Mouse (Mus musculus) embryonic facial prominence, embryonic 13.5 days (tissue): ENCODE results near the gene Racgap1. TPM values are rescaled to one million over a fixed set of nuclear protein-coding genes. Genes with fewer than 3 reads are reported as not detected.

ENCODE experiments used
- ATAC-seq: fragments of 200-750 bp; cut with Nextera tagmentation; 2 replicates; pipeline ENCODE4 v1.8.0; 2017; ENCODE audit warnings: low read depth; ENCODE audit not compliant: insufficient number of reproducible peaks, insufficient read depth, low FRiP score, low TSS enrichment
- H3K27ac ChIP-seq: fragments of 300-500 bp; sonication (generic); 2 replicates; pipeline ENCODE4 v1.5.1; 2015; ENCODE audit warnings: moderate library complexity, mild to moderate bottlenecking, inconsistent platforms
- H3K27me3 ChIP-seq: fragments of 300-500 bp; sonication (generic); 2 replicates; pipeline ENCODE4 v1.6.1; 2015; ENCODE audit warnings: mild to moderate bottlenecking, inconsistent platforms
- H3K36me3 ChIP-seq: fragments of 300-500 bp; sonication (generic); 2 replicates; pipeline ENCODE4 v1.6.1; 2015; ENCODE audit warnings: mild to moderate bottlenecking, inconsistent platforms
- H3K4me1 ChIP-seq: fragments of 300-500 bp; sonication (generic); 2 replicates; pipeline ENCODE4 v1.6.1; 2015; ENCODE audit warnings: inconsistent platforms
- H3K4me2 ChIP-seq: fragments of 300-500 bp; sonication (generic); 2 replicates; pipeline ENCODE4 v1.6.1; 2015; ENCODE audit warnings: moderate library complexity, mild to moderate bottlenecking, inconsistent platforms
- H3K4me3 ChIP-seq: fragments of 300-500 bp; sonication (generic); 2 replicates; pipeline ENCODE4 v1.5.1; 2015; ENCODE audit warnings: mild to moderate bottlenecking, inconsistent platforms
- H3K9ac ChIP-seq: fragments of 300-500 bp; sonication (generic); 2 replicates; pipeline ENCODE4 v1.6.1; 2015; ENCODE audit warnings: mild to moderate bottlenecking, inconsistent platforms
- H3K9me3 ChIP-seq: fragments of 300-500 bp; sonication (generic); 2 replicates; pipeline ENCODE4 v1.6.1; 2016; ENCODE audit warnings: inconsistent platforms
- WGBS: fragments of 180-500 bp; shearing (Covaris S2); methylation state at CpG from one replicate; pipeline ENCODE4 v1.1.7; 2015; ENCODE audit warnings: mixed read lengths; 5-methylcytosine and 5-hydroxymethylcytosine counted together
- polyA plus RNA-seq: library from polyadenylated mRNA; unstranded; fragments of >200 nt; fragmentation: Nextera tagmentation; extraction: Ambion mirVana; gene quantifications from 2 replicates; pipeline ENCODE4 v1.2.1, GENCODE M21; 2015

Racgap1 gene
- polyA plus RNA-seq, 1 experiment from 2014 or later: 131 TPM

DNA sequence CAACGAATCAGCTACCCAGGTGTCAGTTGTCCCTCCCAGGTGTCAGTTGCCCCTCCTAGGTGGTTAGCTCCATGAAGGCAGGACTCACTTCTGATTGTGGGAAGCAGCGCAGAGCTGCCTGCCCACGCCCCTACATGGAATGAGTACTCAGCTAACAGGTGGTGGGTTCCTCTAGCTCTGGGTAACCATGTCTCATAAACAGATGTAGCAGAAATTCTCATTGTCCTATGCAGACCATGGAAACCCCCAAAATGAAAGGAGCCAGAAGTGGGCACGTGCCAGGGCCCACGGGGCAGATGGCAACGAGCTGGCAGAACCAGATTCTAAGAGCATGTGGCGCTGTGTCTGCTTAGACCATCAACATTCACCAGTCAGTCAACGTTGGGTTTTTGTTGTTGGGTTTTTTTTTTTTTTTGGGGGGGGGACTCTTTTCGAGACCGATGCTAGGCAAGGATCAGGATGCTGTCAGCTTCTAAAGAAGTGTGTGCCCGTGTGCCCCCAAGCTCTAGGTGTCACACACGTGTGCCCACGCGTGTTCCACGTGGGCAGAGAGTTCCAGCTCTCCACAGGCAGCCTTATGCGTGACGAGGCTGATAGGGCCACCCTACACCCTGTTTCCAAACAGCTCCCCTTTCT is 12.6 kb upstream of the Racgap1 start:
- H3K4me2 ChIP-seq: peak overlapping the region; percentile 91
- peak overlapping the region; percentile 44; the same call in 1 of the 2 replicates for H3K27ac ChIP-seq
- H3K4me1 ChIP-seq: peaks cover 21% of the 10 kb centered on the region
- H3K27me3 ChIP-seq: peaks cover 47% of the 10 kb centered on the region
- H3K36me3 ChIP-seq: no peaks in the 10 kb centered on the region
- no peaks in the 10 kb centered on the region for H3K9me3 ChIP-seq
- ATAC-seq: no peak
- H3K9ac ChIP-seq: peak overlapping the region; percentile 62
- peak overlapping the region; percentile 46 for H3K4me3 ChIP-seq
- WGBS: 6% methylated on average over 17 of the region's 17 CpGs

DNA sequence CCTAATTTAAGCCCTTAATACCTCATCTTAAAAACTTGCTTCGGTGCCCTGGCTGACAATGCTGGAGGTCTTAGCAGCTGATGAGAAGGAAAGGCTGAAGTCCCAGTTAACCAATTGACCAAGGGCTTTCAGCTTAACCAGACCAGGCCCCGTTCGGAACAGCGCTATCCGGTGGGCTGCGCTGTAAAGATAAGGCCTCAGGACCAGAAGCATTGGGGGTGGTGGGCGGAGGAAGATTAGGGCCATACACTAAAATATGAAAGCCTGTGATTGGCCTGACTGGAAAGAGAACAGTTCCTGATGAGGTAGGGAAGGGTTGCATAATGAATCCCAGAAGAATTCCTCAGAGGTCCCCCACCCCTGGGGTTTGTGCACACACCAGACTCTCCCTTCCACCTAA is 10.9 kb upstream of the Racgap1 start:
- 30% methylated on average over 7 of the region's 7 CpGs for WGBS
- Histone ChIP-seq H3K4me3 (no peak overlapping the region), H3K9ac (no peak overlapping the region), H3K36me3 (no peaks in the 10 kb centered on the region), H3K4me2 (0 out of 2 replicates have a peak overlapping the region, but pooled peaks have one; percentile 9), H3K9me3 (no peaks in the 10 kb centered on the region), H3K27ac (no peak overlapping the region; the same call in 1 of the 2 replicates), H3K27me3 (peaks cover 39% of the 10 kb centered on the region), H3K4me1 (peaks cover 20% of the 10 kb centered on the region)
- ATAC-seq: no peak

DNA sequence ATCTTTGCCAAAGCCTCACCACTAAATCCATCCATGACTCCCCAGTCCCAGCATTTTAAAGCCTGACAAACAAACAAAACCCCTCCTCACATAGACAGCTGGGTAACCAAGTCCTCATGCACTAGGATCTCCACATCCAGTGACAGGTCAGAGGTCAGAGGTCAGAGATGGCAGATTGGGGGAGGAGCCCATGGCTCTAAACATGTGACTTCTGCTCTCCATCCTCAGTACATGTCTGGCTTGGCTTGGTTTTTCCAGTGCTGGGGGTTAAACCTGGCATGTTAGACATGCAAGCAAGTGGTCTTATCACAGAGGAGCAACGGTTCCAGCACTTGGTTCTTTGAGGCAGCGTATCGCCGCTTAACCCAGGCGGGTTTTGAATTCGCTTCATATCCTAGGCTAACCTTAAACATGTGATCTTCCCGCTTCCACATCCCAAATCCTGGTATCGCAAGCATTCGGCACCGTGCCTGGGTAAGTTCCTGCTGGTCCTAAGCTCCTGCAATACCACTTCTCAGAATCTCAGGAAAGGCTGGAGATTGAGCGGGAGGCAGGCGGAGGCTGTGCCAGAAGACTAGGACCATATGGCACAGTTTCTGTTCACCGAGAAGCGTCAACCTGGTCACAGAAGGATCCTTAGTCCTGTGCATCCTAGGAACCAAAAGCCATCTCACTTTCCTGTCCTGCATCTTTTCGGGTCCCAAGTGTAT is 9.8 kb upstream of the Racgap1 start:
- H3K27ac ChIP-seq: no peak overlapping the region
- peaks cover 21% of the 10 kb centered on the region for H3K4me1 ChIP-seq
- no peak overlapping the region for H3K4me2 ChIP-seq
- no peaks in the 10 kb centered on the region for H3K36me3 ChIP-seq
- H3K9ac ChIP-seq: no peak overlapping the region
- H3K4me3 ChIP-seq: no peak overlapping the region
- no peaks in the 10 kb centered on the region for H3K9me3 ChIP-seq
- WGBS: 91% methylated on average over 15 of the region's 15 CpGs
- peaks cover 38% of the 10 kb centered on the region for H3K27me3 ChIP-seq
- no peak for ATAC-seq

DNA sequence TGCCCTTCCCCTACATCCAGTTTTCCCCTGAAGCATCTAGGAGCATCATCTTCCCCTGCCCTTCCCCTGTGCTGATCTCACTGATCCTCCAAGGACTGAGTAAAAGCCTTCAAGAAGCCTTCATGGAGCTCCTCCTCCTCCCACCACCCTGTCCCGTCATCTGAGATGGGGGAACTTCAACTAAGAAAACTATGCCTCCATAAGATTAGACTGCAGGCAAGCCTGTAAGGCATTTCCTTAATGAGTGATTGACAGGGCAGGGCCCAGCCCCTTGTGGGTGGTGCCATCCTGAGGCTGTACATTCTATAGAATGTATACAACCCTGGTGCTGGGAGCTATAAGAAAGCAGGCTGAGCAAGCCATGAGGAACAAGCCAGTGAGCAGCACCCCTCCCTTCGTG is 7.0 kb upstream of the Racgap1 start:
- Histone ChIP-seq H3K27me3 (peaks cover 40% of the 10 kb centered on the region), H3K27ac (no peak overlapping the region), H3K4me3 (no peak overlapping the region), H3K4me1 (peaks cover 17% of the 10 kb centered on the region), H3K9me3 (no peaks in the 10 kb centered on the region), H3K4me2 (no peak overlapping the region), H3K36me3 (no peaks in the 10 kb centered on the region), H3K9ac (no peak overlapping the region)
- ATAC-seq: no peak
- WGBS: 45% methylated on average over 2 of the region's 2 CpGs

DNA sequence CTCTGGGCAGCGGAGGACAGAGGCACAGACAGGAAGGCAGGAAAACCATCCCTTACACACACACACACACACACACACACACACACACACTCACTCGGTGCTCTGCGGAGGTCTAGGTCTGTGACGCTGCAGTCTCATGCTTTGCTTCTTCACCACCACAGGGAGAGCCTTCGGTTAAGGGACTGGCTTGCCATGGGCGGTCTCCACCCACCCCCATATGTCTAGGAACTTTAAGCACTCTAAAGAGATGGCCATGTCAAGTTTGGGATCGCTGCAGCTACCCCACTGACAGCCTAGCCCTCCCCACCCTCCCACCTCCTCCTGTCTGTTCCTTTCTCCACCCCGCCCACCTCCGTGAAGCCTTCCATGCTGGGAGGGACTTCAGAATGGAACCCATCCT is 4.5 kb upstream of the Racgap1 start:
- H3K27me3 ChIP-seq: peaks cover 48% of the 10 kb centered on the region
- peaks cover 19% of the 10 kb centered on the region for H3K4me1 ChIP-seq
- H3K27ac ChIP-seq: no peak overlapping the region

DNA sequence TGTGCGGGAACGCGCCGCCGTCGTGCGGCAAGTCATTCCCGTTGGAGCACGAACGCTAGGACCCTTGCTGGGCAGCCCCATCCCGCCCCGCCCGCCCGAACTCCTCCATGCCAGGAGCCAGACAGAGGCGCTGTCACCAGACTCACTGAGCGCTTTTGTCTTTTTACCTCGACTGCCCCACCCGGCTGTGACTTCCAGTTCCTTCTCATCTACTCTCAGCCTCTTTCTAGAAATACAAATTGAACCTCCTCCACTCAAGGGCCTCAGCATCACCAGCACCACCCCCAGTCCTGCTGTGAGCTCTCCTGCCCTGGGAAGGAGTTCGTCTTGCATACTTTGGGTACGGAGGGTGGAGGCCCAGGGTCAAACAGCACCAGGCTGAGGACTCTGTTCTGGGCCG is 2.4 kb upstream of the Racgap1 start:
- no peak for ATAC-seq
- H3K27me3 ChIP-seq: peaks cover 48% of the 10 kb centered on the region
- no peaks in the 10 kb centered on the region for H3K9me3 ChIP-seq
- H3K4me3 ChIP-seq: peak overlapping the region; percentile 16
- H3K9ac ChIP-seq: peak overlapping the region; percentile 49; the same call in 1 of the 2 replicates
- H3K36me3 ChIP-seq: no peaks in the 10 kb centered on the region
- 4% methylated on average over 21 of the region's 21 CpGs for WGBS
- H3K4me2 ChIP-seq: peak overlapping the region; percentile 53
- H3K4me1 ChIP-seq: peaks cover 40% of the 10 kb centered on the region
- no peak overlapping the region for H3K27ac ChIP-seq

More for the DNA sequence above, 4.5 kb upstream of the Racgap1 start:
- no peaks in the 10 kb centered on the region for H3K9me3 ChIP-seq
- no peak overlapping the region for H3K4me3 ChIP-seq
- 36% methylated on average over 9 of the region's 9 CpGs for WGBS
- ATAC-seq: no peak
- no peak overlapping the region for H3K4me2 ChIP-seq
- no peaks in the 10 kb centered on the region for H3K36me3 ChIP-seq
- no peak overlapping the region for H3K9ac ChIP-seq

DNA sequence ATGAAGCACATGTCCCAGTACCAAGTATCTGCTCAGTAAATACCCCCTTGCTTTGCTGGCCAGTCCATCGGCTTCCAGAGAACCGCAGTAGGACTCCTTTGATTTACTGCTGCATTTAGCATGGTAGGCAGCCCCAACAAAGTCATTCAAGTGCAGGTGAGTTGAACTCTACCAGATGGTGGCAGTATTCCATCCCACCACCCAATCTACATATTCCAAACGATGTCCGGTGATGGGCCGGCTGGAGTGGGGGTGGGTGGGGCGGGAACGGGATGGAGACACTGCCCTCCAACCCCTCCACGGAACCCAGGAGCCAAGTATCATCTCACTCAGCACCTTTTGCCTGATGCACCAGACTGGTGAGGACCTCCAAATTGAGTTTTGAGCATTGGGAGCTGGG is 1.8 kb upstream of the Racgap1 start:
- H3K9ac ChIP-seq: no peak overlapping the region
- no peak overlapping the region for H3K27ac ChIP-seq
- WGBS: 12% methylated on average over 8 of the region's 8 CpGs
- peak overlapping the region; percentile 16 for H3K4me3 ChIP-seq
- no peaks in the 10 kb centered on the region for H3K9me3 ChIP-seq
- peaks cover 44% of the 10 kb centered on the region for H3K4me1 ChIP-seq
- no peaks in the 10 kb centered on the region for H3K36me3 ChIP-seq
- ATAC-seq: no peak
- H3K27me3 ChIP-seq: peaks cover 48% of the 10 kb centered on the region
- peak overlapping the region; percentile 53 for H3K4me2 ChIP-seq

DNA sequence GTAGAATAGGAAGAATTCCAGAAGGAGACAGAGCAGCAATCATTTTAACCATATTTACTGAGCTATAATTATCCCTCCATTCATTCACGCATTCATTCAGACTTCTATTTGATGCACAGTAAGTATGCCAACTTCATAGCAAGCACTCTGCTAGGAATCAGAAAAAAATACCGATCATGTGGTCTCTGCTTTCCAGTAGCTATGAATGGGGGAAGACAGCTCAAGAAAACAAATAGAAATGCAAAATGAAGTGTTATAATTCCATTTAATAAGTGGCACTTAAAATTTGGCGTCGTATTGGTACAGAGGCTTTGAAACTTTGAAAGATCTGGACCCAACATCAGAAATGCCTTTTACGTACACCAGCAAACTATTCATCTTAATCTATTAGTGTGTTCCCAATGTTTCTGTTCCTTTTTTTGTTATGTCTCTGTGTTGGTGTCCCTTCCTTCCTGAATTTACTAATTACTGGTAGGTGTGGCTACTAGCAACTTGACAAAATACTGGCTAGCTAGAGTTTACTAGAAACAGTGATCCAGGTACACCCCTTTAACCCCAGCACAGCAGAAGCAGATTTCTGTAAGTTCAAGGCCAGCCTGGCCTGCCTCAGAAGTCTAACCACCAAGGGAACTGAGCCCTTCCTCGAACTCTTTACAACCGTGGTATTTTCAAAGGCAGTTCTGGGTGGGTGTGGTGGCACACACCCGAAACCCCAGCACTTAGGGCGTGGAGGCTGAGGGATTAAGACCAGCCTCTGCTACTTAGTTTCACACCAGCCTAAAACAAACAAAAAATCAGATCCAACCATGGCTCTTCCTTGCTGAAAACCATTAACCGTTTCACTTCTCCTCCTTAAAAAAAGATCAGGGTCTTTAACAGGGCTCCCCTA is 772 bp upstream of the Racgap1 start:
- Histone ChIP-seq H3K9ac (0 out of 2 replicates have a peak overlapping the region, but pooled peaks have one; percentile 22), H3K27ac (no peak overlapping the region), H3K9me3 (no peaks in the 10 kb centered on the region), H3K4me1 (peaks cover 54% of the 10 kb centered on the region), H3K36me3 (no peaks in the 10 kb centered on the region), H3K4me3 (peak overlapping the region; percentile 85), H3K4me2 (peak overlapping the region; percentile 80), H3K27me3 (peaks cover 48% of the 10 kb centered on the region)
- no peak for ATAC-seq
- 67% methylated on average over 10 of the region's 10 CpGs for WGBS

DNA sequence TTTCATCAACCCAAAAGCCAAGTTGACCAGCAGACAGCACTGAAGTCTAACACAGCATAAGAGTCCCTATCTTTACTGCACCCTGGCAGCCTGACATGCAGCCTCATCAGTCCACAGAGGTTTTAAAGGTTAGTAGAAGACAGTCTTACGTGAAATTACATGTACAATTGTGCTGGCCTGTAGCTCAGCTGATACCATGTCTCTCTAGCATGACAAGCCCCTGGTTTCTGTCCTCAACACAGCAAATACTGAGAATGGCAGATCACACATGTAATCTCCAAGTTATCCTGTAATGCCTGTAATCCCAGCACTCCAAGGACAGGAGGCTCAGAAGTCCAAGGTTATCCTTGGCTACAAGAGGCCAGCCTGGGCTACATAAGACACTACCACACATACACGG is 1.2 kb downstream of the Racgap1 start:
- Histone ChIP-seq H3K9me3 (no peaks in the 10 kb centered on the region), H3K27ac (no peak overlapping the region), H3K36me3 (no peaks in the 10 kb centered on the region), H3K4me3 (peak overlapping the region; percentile 85), H3K9ac (peak overlapping the region; percentile 80), H3K4me1 (peaks cover 68% of the 10 kb centered on the region), H3K27me3 (peaks cover 30% of the 10 kb centered on the region), H3K4me2 (peak overlapping the region; percentile 80)
- no peak for ATAC-seq
- 49% methylated on average over 2 of the region's 2 CpGs for WGBS

DNA sequence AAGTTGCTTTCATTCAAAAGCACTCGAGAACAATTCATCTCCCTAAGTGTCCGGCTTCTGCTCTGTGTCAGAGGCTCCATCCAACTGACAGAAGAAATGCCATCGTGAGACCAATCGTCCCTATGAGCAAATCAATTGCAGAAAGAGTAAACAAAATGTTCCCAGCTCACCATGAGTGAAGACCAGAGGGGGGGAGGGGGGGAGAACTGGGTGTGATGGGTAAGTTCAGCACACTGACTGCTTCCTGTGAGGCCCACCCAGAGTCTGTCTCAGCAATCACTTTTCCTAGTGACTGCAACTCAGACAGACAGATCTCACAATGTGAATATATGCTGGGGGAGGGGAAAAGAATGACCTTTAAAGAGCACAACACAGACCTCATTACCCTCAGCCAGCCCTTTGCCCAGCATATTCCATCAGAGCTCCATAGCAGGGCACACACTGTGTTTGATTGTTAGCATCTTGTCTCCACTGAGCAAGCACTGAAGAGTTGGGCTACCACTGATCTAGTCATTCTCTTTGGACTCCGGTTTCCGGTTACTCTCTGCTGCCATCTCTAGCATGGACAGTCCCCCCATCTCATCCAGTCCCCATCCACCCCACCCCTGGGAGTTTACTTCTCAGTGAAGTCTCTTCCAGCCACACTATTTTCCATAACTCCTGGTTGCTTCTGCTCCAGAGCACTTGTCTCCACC is 2.2 kb downstream of the Racgap1 start:
- Histone ChIP-seq H3K27me3 (peaks cover 19% of the 10 kb centered on the region), H3K4me1 (peaks cover 74% of the 10 kb centered on the region), H3K9ac (peak overlapping the region; percentile 51), H3K36me3 (no peaks in the 10 kb centered on the region), H3K4me2 (peak overlapping the region; percentile 80), H3K27ac (peak overlapping the region; percentile 33), H3K4me3 (peak overlapping the region; percentile 85), H3K9me3 (no peaks in the 10 kb centered on the region)
- no peak for ATAC-seq
- 28% methylated on average over 6 of the region's 6 CpGs for WGBS

DNA sequence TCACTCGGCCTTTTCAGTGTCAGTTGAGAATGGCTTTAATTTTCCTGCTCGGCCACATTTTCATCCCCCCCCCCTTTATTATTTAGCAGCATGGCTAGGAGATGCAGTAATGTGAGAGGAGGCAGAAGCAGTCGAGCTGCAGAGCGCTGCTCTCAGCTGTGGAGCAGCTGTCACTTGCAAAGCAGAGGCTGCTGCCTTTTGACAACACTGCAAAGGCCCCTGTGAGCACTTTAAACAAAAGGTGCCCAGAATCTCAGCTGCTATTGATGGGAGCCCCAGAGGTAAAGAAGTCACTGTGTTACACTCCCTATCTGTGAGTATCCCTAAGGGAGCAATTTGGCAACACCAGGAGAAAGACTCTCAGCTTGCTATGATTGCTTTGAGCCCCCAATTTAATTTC is 3.1 kb downstream of the Racgap1 start:
- Histone ChIP-seq H3K9me3 (no peaks in the 10 kb centered on the region), H3K27me3 (peaks cover 10% of the 10 kb centered on the region), H3K4me3 (no peak overlapping the region), H3K27ac (no peak overlapping the region), H3K4me1 (peaks cover 67% of the 10 kb centered on the region), H3K9ac (peak overlapping the region; percentile 51; the same call in 1 of the 2 replicates), H3K36me3 (no peaks in the 10 kb centered on the region), H3K4me2 (peak overlapping the region; percentile 80)
- ATAC-seq: no peak
- 9% methylated on average over 4 of the region's 4 CpGs for WGBS
